10 mouse cellular contexts compared by ENCODE assay signal in the genomic region with DNA sequence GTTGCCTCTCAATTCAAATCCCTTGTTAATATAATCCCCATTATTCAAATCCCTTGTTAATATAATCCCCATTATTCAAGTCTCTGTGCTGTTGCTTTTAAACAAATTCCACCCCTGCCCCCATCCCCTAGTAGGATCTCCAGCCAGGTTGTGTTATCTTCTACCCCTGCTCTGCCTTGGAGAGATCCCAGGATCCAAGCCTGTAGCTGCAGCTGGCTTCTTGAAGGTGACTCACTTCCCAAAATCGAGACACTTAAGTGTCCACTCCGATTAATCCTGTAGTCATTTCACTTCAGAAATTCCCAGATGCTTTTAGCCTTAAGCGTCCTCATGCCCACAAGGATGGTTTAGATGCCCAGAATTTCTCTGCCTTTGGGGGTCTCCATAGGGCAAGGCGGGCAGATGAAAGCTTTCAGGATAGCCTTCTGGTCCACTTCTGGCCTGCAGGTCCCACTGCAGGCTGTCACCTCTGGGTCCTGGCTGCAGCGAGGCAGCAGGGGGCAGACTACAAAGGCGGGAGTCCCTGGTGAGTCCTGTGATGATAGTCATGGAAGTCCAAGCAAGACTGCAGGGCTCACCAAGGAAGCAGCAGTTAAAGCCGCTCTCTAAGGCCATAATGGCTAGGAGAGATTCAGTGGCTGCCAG. TPM values are rescaled to one million over a fixed set of nuclear protein-coding genes. Genes with fewer than 3 reads are reported as not detected.
DNase-seq lines count a peak whose midpoint lies in the region; ATAC-seq and TF ChIP-seq lines count a peak whose summit lies in the region.
"Had no signal": no experiment of that assay in that cellular context is flagged by ENCODE, and none has a peak within 500 bp of the region (broad histone marks: within the 10 kb centered on the region; RNA-seq: fewer than 3 reads in every experiment).

No protein-coding gene starts in this region.

- no peak for ATAC-seq in liver, embryonic 14.5 days (ENCODE audit: insufficient read depth)
- ATAC-seq in hindbrain, embryonic 12.5 days (ENCODE audit: low FRiP score) = no peak

- WGBS in liver, embryonic 14.5 days (ENCODE audit: insufficient replicate concordance) = 52% methylated on average over 7 of the region's 7 CpGs
- WGBS in hindbrain, embryonic 12.5 days = 68% methylated on average over 7 of the region's 7 CpGs

- no peaks in the 10 kb centered on the region for H3K9me3 ChIP-seq in liver, embryonic 14.5 days (ENCODE audit: control insufficient read depth, low read length)
- H3K9me3 ChIP-seq in hindbrain, embryonic 12.5 days (replicated peaks) = no peaks in the 10 kb centered on the region
- H3K9me3 ChIP-seq: liver, embryonic 13.5 days had no signal

- no peak for TF ChIP-seq EP300 in liver, embryonic 14.5 days (IDR thresholded peaks at IDR 0.05; ENCODE audit: low read depth)

- H3K27me3 ChIP-seq in liver, embryonic 14.5 days (ENCODE audit: control insufficient read depth, insufficient read depth, low read length) = no peaks in the 10 kb centered on the region; the same call in 1 of the 2 replicates
- no peaks in the 10 kb centered on the region for H3K27me3 ChIP-seq in hindbrain, embryonic 12.5 days
- H3K27me3 ChIP-seq: liver, embryonic 13.5 days had no signal

- peaks cover 17 to 21% of the 10 kb centered on the region in 2 experiments for H3K4me1 ChIP-seq in liver, embryonic 14.5 days (replicated peaks; ENCODE audit: control insufficient read depth in 2 of 2, insufficient read depth in 2 of 2, low read length in 1 of 2)
- peaks cover 10% of the 10 kb centered on the region for H3K4me1 ChIP-seq in hindbrain, embryonic 12.5 days

- no peaks in the 10 kb centered on the region for H3K36me3 ChIP-seq in liver, embryonic 14.5 days (replicated peaks; ENCODE audit: control insufficient read depth, insufficient read depth, low read depth)
- no peaks in the 10 kb centered on the region for H3K36me3 ChIP-seq in hindbrain, embryonic 12.5 days
- H3K36me3 ChIP-seq: liver, embryonic 13.5 days had no signal

- no peak overlapping the region for H3K4me3 ChIP-seq in liver, embryonic 14.5 days (ENCODE audit: insufficient read depth in 1 of 2, low read depth in 2 of 2, low read length in 2 of 2)
- no peak overlapping the region for H3K4me3 ChIP-seq in hindbrain, embryonic 12.5 days
- H3K4me3 ChIP-seq: liver, embryonic 13.5 days had no signal

- no peak overlapping the region for H3K9ac ChIP-seq in liver, embryonic 14.5 days (replicated peaks)
- H3K9ac ChIP-seq in hindbrain, embryonic 12.5 days = no peak overlapping the region
- H3K9ac ChIP-seq: liver, embryonic 13.5 days had no signal

- H3K27ac ChIP-seq in liver, embryonic 14.5 days = no peak overlapping the region
- H3K27ac ChIP-seq in hindbrain, embryonic 12.5 days = no peak overlapping the region
- H3K27ac ChIP-seq: liver, embryonic 13.5 days had no signal

- no peak overlapping the region for H3K4me2 ChIP-seq in liver, embryonic 14.5 days (ENCODE audit: low read depth)
- no peak overlapping the region for H3K4me2 ChIP-seq in hindbrain, embryonic 12.5 days (replicated peaks)
- H3K4me2 ChIP-seq: liver, embryonic 13.5 days had no signal

- DNase-seq in heart, postnatal 4 days = peak; percentile 57
- no peak for DNase-seq in heart, adult 18-20 months
- DNase-seq in 3134 (ENCODE audit: extremely low read depth, insufficient read length, low spot score) = peak; percentile 87
- DNase-seq in ZHBTc4 (ENCODE audit: low read depth, low spot score) = peak; percentile 40
- DNase-seq in liver, embryonic 14.5 days (ENCODE audit: low read depth in 3 of 3, low spot score in 3 of 3) = no peak
- no peak for DNase-seq in right cerebral cortex, adult 18-20 months
- no peak for DNase-seq in cerebellum, postnatal 10 days
- DNase-seq: liver, embryonic 13.5 days; right cerebral cortex, postnatal 25 days had no signal

- peak; percentile 67 for TF ChIP-seq CTCF in liver, embryonic 14.5 days (IDR thresholded peaks at IDR 0.05; ENCODE audit: low read depth)

RNA-seq across cellular contexts. Expression of a gene that starts 1.8 kb away (rescaled TPM):
- total RNA-seq in heart, postnatal 4 days (2021) = 1 to 10 TPM; 1.8 to 1.9 TPM
- 1 to 10 TPM; 1.5 to 2.9 TPM for total RNA-seq in heart, adult 18-20 months (2021)
- 2.7 and 3.0 TPM in 2 replicates for polyA plus RNA-seq in liver, embryonic 14.5 days (2012; rRNA removed)
- 4.4 and 4.5 TPM in 2 replicates for polyA plus RNA-seq in liver, embryonic 14.5 days (2014; fragmentation: Nextera tagmentation; extraction: Ambion mirVana)
- 4.4 and 5.4 TPM in 2 replicates for polyA plus RNA-seq in hindbrain, embryonic 12.5 days (2016; fragmentation: Nextera tagmentation; extraction: Ambion mirVana)

Comparison
In these comparisons a context has a peak if more than half of its experiments do, and no peak if none do; other contexts are left out.
1. DNase-seq: peak in heart, postnatal 4 days (single experiment), 3134 (single experiment) and ZHBTc4 (single experiment); none in heart, adult 18-20 months (0 of 2), liver, embryonic 14.5 days (0 of 3), right cerebral cortex, adult 18-20 months (single experiment) and cerebellum, postnatal 10 days (0 of 2).